Mouse (Mus musculus): Measurements from ENCODE around the gene Cpeb3.
"Not testable (repeated sequence)": the region's sequence is repeated elsewhere in the genome, so short reads cannot be mapped to it uniquely, and the experiment has no call there.

Gene Cpeb3

DNA sequence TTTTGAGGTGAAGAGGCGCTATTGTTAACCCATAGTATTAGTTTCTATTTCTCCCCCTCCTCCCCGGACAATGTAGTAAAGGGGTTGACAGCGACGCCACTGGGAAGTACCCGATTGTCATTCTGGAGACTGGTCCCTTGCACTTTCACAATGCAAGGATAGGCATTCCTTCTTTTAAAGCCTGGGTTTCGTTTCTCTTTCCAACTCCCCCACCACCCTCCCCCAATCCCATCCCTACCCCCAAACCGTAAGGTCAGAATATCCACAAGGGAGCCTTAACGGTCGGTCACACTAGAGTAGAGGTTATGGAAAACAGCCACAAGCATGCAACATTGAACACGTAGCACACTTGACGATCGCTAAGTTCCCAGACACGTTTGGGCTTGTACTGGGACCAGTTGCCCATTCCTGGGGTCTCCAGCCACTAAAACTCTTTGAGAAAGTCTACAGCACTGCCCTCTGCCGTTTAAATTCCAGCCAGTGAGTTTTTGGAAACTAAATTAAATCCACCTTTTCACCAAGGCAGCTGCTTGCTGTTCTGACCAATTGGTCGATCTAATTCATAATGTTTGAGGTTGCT is at the start of gene Cpeb3:
Cpeb3 (minus strand) TSS at position 426 of the 580 bp plus-strand sequence.
- DNase-seq (ENCODE audit: low read depth, low spot score), result peak; percentile 87

GRCm38 (mm10) chr19:37255321-37255720 is 46.9 kb upstream of the Cpeb3 start:
- DNase-seq (ENCODE audit: low read depth, low spot score), result peak; percentile 65

GRCm38 (mm10) chr19:37252104-37252503 is 43.7 kb upstream of the Cpeb3 start:
- DNase-seq (ENCODE audit: low read depth, low spot score), result no peak

GRCm38 (mm10) chr19:37248199-37248598 is 39.8 kb upstream of the Cpeb3 start:
- DNase-seq (ENCODE audit: low read depth, low spot score), result no peak

DNA sequence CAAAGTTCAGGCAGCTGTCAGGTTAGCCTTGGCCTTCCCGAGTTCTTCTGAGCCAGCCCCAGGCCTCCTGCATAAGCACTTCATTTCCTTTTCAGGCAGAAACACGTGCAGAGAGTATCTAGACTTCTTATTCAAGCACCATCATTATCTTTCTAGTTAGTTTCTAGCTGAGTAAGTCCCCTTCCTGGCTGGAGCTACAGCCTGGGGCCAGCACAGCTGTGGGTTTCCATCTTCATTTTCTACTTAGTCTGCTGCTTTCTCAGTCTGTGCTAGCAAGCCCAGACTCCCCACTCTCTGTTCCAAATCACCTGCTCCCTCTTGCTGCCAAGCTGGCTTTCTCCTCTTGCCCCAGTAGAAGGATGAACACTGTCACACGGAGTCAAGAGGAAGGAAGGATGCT is 38.5 kb upstream of the Cpeb3 start:
- DNase-seq (ENCODE audit: low read depth, low spot score), result no peak

DNA sequence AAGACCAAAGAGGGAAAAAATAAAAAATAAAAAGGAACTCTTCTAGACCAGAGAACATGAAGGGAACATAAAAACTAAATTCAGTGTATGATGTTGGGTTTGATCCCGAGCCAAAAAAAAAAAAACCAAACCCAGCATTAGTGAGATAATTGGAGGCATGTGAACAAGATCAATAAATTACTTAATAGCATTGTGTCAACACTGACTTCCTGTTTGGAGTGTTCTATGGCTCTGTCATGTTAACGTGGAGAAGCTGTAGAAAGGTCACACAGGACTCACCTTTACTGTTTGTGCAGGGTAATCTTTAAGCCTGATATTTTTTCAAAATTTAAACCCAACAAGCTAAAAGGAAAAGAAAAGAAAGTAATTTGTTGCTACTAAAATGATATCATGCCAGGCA is 34.3 kb upstream of the Cpeb3 start:
- DNase-seq (ENCODE audit: low read depth, low spot score), result no peak

DNA sequence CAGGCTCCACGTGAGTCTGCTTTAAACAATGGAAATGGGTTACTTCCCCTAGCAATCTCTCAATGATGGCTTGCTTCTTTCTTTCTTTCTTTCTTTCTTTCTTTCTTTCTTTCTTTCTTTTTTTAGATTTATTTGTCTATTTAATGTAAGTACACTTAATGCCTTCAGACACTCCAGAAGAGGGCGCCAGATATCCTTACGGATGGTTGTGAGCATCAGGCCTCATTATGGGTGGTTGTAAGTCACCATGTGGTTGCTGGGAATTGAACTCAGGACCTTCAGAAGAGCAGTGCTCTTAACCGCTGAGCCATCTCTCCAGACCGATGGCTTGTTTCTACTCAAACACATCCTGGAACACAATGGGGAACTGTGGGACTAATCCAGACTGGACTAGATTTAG is 32.8 kb upstream of the Cpeb3 start:
- peak; percentile 35 for DNase-seq (ENCODE audit: low read depth, low spot score)

DNA sequence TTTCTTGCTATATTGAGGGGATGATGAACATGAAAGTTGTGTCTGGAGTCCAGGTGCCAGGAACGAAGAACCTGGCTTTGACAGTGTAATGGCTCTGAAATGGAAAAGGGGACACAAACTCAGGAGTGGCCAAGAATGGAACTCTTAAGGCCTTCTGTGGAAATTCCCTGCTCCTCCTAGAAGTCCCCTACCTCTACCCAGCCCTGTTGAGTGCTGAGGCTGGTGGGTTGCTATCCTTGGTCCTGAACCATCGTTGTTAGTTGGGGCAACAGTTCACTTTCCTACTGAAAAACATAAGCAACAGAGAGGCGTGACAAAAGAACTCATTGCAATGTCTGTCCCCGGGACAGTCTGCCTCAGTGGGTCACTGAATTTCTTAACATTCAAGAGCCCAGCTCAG is 30.7 kb upstream of the Cpeb3 start:
- DNase-seq (ENCODE audit: low read depth, low spot score), result peak; percentile 79

DNA sequence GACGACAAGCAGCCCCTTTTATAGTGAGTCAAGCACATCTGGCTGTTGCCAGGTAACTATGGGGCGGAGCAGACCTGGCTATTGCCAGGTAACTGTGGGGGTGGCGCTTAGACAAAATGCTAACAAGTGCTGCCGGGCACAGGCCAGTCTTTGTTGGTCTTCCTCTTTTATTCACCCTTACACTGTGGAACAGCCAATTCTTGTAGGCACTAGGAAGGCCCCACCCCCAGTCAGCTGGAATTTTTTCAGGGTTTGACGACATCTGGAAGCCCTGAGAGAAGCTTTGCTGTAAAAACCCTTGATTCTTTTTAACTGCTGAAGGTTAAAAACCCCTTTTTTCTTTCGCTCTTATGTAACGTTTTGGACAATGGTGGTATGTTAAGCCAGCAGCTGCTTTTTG is 30.2 kb upstream of the Cpeb3 start:
- DNase-seq (ENCODE audit: low read depth, low spot score), result no peak

- no peak for DNase-seq (ENCODE audit: low read depth, low spot score)
These were observed 29.5 kb upstream of the Cpeb3 start for GRCm38 (mm10) chr19:37237712-37238437.

DNA sequence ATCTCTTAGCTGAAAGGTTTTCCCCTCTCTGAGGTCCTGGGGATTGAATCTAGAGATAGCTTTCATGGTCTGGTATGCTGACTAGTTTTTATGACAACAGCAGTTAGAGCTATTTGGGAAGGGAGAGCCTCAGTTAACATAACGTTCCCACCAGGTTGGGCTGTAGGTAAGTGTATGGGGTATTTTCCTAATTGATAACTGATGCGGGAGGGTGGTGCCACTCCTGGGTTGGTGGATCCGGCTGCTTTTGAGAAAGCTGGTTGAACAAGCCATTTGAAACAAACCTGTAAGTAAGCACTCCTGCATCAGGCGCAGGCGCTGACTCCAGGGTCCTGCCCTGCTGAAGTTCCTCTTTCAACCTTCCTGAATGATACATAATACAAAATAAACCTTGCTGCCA is 28.9 kb upstream of the Cpeb3 start:
- DNase-seq (ENCODE audit: low read depth, low spot score), result no peak

- DNase-seq (ENCODE audit: low read depth, low spot score), result no peak
These were observed 27.4 kb upstream of the Cpeb3 start for GRCm38 (mm10) chr19:37235818-37236217.

DNA sequence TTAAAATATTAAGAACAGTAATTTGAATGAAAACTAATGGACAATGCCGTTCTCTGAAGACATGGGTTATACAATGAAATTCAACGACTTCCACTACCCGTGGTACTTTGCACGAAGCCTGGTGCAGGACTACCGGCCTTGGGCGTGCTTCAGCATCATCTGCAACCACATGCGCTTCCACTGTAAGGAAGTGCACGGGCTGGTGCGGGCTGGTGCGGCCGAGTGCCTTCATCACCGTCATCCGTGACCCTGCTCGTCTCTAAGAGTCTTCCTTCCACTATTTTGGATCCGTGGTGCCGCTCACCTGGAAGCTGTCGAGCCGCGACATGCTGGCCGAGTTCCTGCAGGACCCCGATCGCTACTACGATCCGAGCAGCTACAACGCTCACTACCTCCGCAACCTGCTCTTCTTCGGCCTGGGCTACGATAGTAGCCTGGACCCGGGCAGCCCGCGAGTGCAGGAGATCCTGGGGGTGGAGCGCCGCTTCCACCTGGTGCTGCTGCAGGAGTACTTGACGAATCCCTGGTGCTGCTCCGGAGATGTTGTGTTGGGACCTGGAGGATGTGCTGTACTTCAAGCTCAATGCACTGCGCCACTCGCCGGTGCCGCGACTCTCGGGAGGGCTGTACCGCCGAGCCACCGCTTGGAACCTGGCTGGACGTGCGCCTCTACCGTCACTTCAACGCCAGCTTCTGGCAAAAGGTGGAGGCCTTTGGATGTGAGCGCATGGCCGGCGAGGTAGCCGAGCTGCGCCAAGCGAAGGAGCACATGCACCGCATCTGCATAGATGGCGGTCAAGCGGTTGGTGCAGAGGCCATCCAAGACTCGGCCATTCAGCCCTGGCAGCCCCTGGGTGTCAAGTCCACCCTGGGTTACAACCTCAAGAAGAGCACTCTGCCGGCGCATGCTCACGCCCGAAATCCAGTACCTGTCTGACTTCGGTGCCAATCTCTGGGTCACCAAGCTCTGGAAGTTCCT is 25.4 kb upstream of the Cpeb3 start:
- DNase-seq (ENCODE audit: low read depth, low spot score), result no peak

DNA sequence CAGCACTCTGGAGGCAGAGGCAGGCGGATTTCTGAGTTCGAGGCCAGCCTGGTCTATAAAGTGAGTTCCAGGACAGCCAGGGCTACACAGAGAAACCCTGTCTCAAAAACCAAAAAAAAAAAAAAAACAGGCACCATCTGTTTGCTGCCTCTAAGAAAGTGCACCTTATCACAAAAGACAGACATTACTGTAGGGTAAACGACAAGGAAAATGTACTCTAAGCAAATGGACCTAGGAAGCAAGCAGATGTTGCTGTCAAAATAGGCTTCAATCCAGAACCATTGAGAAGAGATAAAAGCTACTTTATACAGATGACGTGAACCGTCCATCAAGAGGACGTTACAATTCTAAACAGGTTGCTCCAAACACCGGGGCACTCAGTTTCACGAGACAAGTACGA is 24.2 kb upstream of the Cpeb3 start:
- not testable (repeated sequence) for DNase-seq (ENCODE audit: low read depth, low spot score)

- DNase-seq (ENCODE audit: low read depth, low spot score), result no peak
These were observed 16.9 kb upstream of the Cpeb3 start for GRCm38 (mm10) chr19:37225197-37225862.

DNA sequence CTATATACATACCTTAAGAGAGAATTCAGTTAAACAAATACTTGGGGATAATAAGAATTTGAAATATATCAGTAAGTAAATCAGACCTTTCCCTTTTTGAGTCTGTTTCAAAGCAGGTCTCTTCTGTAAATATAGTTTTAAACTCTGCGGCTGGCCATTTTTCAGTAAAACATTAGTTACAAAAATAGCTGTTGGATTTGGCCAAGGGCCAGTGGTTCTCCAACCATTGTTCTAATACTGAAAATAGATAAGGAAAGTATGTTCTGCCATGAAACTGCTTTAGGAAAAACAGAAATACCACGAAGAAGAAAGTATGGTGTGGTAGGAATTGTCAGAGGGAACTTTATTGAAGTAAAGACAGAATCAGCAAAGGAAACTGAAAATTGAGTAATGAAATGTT is 6.3 kb upstream of the Cpeb3 start:
- DNase-seq (ENCODE audit: low read depth, low spot score), result no peak

GRCm38 (mm10) chr19:37211416-37211815 is 3.0 kb upstream of the Cpeb3 start:
- no peak for DNase-seq (ENCODE audit: low read depth, low spot score)

GRCm38 (mm10) chr19:37210457-37210856 is 2.1 kb upstream of the Cpeb3 start:
- no peak for DNase-seq (ENCODE audit: low read depth, low spot score)

- peak; percentile 74 for DNase-seq (ENCODE audit: low read depth, low spot score)
These were observed 1.2 kb upstream of the Cpeb3 start for GRCm38 (mm10) chr19:37209467-37210128.

GRCm38 (mm10) chr19:37208986-37209385 is 585 bp upstream of the Cpeb3 start:
- peak; percentile 59 for DNase-seq (ENCODE audit: low read depth, low spot score)
